Comparison of ENCODE assay signal across 22 mouse cellular contexts in the genomic region with DNA sequence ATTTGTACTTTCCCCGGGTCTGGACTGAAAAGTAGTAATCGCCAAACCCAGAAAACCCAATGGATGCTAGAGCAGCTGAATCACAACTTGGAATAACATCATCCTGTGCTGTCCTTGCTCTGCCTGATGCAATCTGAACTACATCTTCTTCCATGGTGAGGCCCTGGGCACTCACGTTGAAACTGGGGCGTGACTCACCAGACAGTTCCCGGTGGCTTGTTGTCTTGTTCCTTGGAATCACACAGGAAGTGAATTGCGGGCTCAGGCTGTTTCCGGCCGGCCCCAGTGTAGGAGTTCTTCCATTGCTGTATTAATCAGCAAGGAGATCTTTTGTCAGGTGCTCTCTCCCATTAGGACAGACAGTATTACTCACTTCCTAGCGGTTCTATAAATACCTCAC.
DNase-seq lines count a peak whose midpoint lies in the region; TF ChIP-seq lines count a peak whose summit lies in the region.
"Had no signal": no experiment of that assay in that cellular context is flagged by ENCODE, and none has a peak within 500 bp of the region (broad histone marks: within the 10 kb centered on the region; RNA-seq: fewer than 3 reads in every experiment).

No protein-coding gene starts in this region.

- peak overlapping the region; percentile 48 for H3K4me2 ChIP-seq in myocyte (ENCODE audit: low read depth)
- H3K4me2 ChIP-seq: embryonic facial prominence, embryonic 12.5 days; heart, embryonic 12.5 days; hindbrain, embryonic 13.5 days; limb, embryonic 13.5 days; liver, embryonic 13.5 days; lung, embryonic 14.5 days; neural tube, embryonic 12.5 days had no signal

- H3ac ChIP-seq in myocyte (ENCODE audit: control insufficient read depth, insufficient read length), result no peak overlapping the region

- H3K27me3 ChIP-seq in myocyte (ENCODE audit: control insufficient read depth, insufficient read depth, insufficient read length), result no peaks in the 10 kb centered on the region
- H3K27me3 ChIP-seq: embryonic facial prominence, embryonic 12.5 days; heart, embryonic 12.5 days; hindbrain, embryonic 13.5 days; limb, embryonic 13.5 days; liver, embryonic 13.5 days; neural tube, embryonic 12.5 days had no signal

- TF ChIP-seq POLR2A in myocyte (IDR thresholded peaks at IDR 0.05; ENCODE audit: insufficient read length, low read depth), result peak; percentile 27

- no peak overlapping the region for H3K4me3 ChIP-seq in myocyte
- H3K4me3 ChIP-seq: embryonic facial prominence, embryonic 12.5 days; heart, embryonic 12.5 days; hindbrain, embryonic 13.5 days; limb, embryonic 13.5 days; liver, embryonic 13.5 days; neural tube, embryonic 12.5 days had no signal

- DNase-seq in adrenal gland, adult (ENCODE audit: inconsistent age in 2 of 2, low spot score in 1 of 2), result peak; percentile 54 to 69
- no peak for DNase-seq in adrenal gland, postnatal 4 days (ENCODE audit: low spot score in 2 of 2)
- peak; percentile 75 for DNase-seq in NIH3T3 (ENCODE audit: low read depth)
- DNase-seq in adrenal gland, postnatal 25 days, result peak; percentile 24
- no peak for DNase-seq in kidney, postnatal 25 days
- no peak for DNase-seq in heart, postnatal 25 days (ENCODE audit: low spot score)
- no peak for DNase-seq in cerebellum, postnatal 4 days (ENCODE audit: low spot score in 2 of 2)
- DNase-seq: cerebellum, adult 2 months; heart, adult 11 months; heart, postnatal 14 days; kidney, postnatal 4 days; liver, embryonic 13.5 days; lung, embryonic 14.5 days; lung, postnatal 4 days; right cerebral cortex, postnatal 4 days; thymus, adult 2 months had no signal

- no peaks in the 10 kb centered on the region for H3K36me3 ChIP-seq in myocyte (ENCODE audit: control insufficient read depth, insufficient read depth)
- H3K36me3 ChIP-seq: embryonic facial prominence, embryonic 12.5 days; heart, embryonic 12.5 days; hindbrain, embryonic 13.5 days; limb, embryonic 13.5 days; liver, embryonic 13.5 days; neural tube, embryonic 12.5 days had no signal

- H3K79me2 ChIP-seq in myocyte (ENCODE audit: control insufficient read depth, insufficient read depth), result no peaks in the 10 kb centered on the region

- intact Hi-C loops in heart, postnatal 25 days (cut with DNase I), result no loop called here

TF ChIP-seq in myocyte, 11 proteins besides CTCF, POLR2A, EP300 and RAD21:
- TF ChIP-seq CEBPB (IDR thresholded peaks at IDR 0.05; ENCODE audit: insufficient read depth, poor library complexity, severe bottlenecking) (peak; percentile 85), MYOD1 (IDR thresholded peaks at IDR 0.05; ENCODE audit: control insufficient read depth in 1 of 3, insufficient read length in 2 of 3, low read depth in 2 of 3) (peak in 1 of 3 experiments; percentile 41), MAX (IDR thresholded peaks at IDR 0.05; ENCODE audit: low read depth) (no peak)

Comparison
In these comparisons a context has a peak if more than half of its experiments do, and no peak if none do; other contexts are left out.
1. DNase-seq: peak in adrenal gland, adult (2 of 2), NIH3T3 (single experiment) and adrenal gland, postnatal 25 days (single experiment); none in adrenal gland, postnatal 4 days (0 of 2), kidney, postnatal 25 days (0 of 2), heart, postnatal 25 days (single experiment) and cerebellum, postnatal 4 days (0 of 2).